Mouse (Mus musculus) kidney, adult 2 months (tissue): ENCODE data around the gene Klk10. TPM values are rescaled to one million over a fixed set of nuclear protein-coding genes. Genes with fewer than 3 reads are reported as not detected.

Experiments
- DNase-seq: peaks from one replicate; pipeline ENCODE4 v3.0.0; 2021
- H3K27ac ChIP-seq: fragments of 200-500 bp; 2 replicates; pipeline ENCODE4 v1.5.1; 2012; ENCODE audit warnings: low read depth, low read length, control low read depth, inconsistent platforms; ENCODE audit not compliant: insufficient read depth
- H3K27me3 ChIP-seq: fragments of 200-500 bp; replicated peaks from 2 replicates; pipeline ENCODE4 v1.6.1; 2012; ENCODE audit warnings: mild to moderate bottlenecking, moderate library complexity, low read length, inconsistent platforms; ENCODE audit not compliant: control insufficient read depth, insufficient read depth
- H3K36me3 ChIP-seq: fragments of 200-500 bp; 2 replicates; pipeline ENCODE4 v1.6.1; 2012; ENCODE audit warnings: mild to moderate bottlenecking, moderate library complexity, low read length, inconsistent platforms; ENCODE audit not compliant: control insufficient read depth, insufficient read depth
- H3K4me1 ChIP-seq: fragments of 200-500 bp; 2 replicates; pipeline ENCODE4 v1.6.1; 2011; ENCODE audit warnings: low read length; ENCODE audit not compliant: control insufficient read depth, insufficient read depth
- H3K4me3 ChIP-seq: fragments of 200-500 bp; 2 replicates; pipeline ENCODE4 v1.5.1; 2011; ENCODE audit warnings: mild to moderate bottlenecking, low read depth, low read length, control low read depth; ENCODE audit not compliant: insufficient read depth
- CTCF ChIP-seq: fragments of 200-500 bp; conservative IDR thresholded peaks from 2 replicates; pipeline ENCODE4 v1.5.1; 2011; ENCODE audit warnings: low read depth, mild to moderate bottlenecking, control low read depth, low read length, moderate library complexity, mixed read lengths; ENCODE audit not compliant: insufficient read depth, insufficient read length
- POLR2A ChIP-seq: fragments of 200-500 bp; IDR thresholded peaks from one replicate; pipeline ENCODE4 v1.6.1; 2011; ENCODE audit warnings: low read depth, low read length, control low read depth
- WGBS: fragments of 180-500 bp; shearing (Covaris S2); methylation state at CpG from one replicate; pipeline ENCODE4 v1.1.7; 2018; 5-methylcytosine and 5-hydroxymethylcytosine counted together
- polyA plus RNA-seq: library from polyadenylated mRNA; depleted of rRNA; stranded (reverse); fragments of >200 nt; gene quantifications from 2 replicates; pipeline ENCODE4 v1.2.3, GENCODE M21; 2012

The Klk10 gene
- polyA plus RNA-seq, 1 experiment, result 0.52 TPM

- no peak overlapping the region for H3K27ac ChIP-seq
- peak overlapping the region; percentile 45 for H3K4me3 ChIP-seq
- no peak for DNase-seq
- no peaks in the 10 kb centered on the region for H3K36me3 ChIP-seq
- H3K4me1 ChIP-seq, result no peaks in the 10 kb centered on the region
- H3K27me3 ChIP-seq, result no peaks in the 10 kb centered on the region; the same call in 1 of the 2 replicates
- WGBS, result 4% methylated on average over 8 of the region's 8 CpGs
- TF ChIP-seq CTCF (no peak), POLR2A (no peak)
These were observed 15.5 kb downstream of the Klk10 start for GRCm38 (mm10) chr7:43796355-43796754.

DNA sequence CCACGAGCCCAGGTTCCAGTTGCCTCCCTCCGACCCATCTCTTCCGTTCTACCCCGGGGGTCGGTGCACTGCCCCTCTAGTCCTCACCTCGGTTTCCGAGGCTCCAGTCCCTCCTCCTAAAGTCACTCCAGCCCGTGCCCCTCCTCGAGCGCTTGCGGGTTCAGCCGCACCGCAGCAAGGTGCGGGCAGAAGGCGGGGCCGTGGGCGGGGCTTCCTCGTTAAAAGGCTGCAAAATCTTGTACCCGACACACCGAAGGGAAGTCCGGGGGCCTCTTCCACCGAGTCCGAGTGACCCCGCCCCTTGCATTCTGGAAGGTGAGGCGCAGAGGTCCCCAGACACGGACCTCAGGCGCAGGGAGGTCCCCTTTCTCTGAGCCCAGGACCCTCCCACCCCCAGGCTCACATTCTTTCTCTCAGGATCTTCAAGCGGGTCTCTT is 16.5 kb downstream of the Klk10 start, which contains the start of gene Klk8:
Klk8 (plus strand) TSS at position 245 of the 437 bp plus-strand sequence.
- no peak for TF ChIP-seq POLR2A
- no peak for TF ChIP-seq CTCF
- no peaks in the 10 kb centered on the region for H3K36me3 ChIP-seq
- peak; percentile 11 for DNase-seq
- under 1% methylated on average over 28 of the region's 28 CpGs for whole genome bisulfite sequencing
- H3K4me1 ChIP-seq, result no peaks in the 10 kb centered on the region
- no peak within 1 kb of the TSS for H3K27ac ChIP-seq
- peak within 1 kb of the TSS; percentile 45 for H3K4me3 ChIP-seq
- H3K27me3 ChIP-seq, result no peaks in the 10 kb centered on the region; the same call in 1 of the 2 replicates

- peak; percentile 11 for DNase-seq
- H3K27me3 ChIP-seq, result no peaks in the 10 kb centered on the region; the same call in 1 of the 2 replicates
- no peak overlapping the region for H3K27ac ChIP-seq
- H3K36me3 ChIP-seq, result no peaks in the 10 kb centered on the region
- peak overlapping the region; percentile 45 for H3K4me3 ChIP-seq
- TF ChIP-seq POLR2A (no peak), CTCF (no peak)
- H3K4me1 ChIP-seq, result no peaks in the 10 kb centered on the region
- 42% methylated on average over 13 of the region's 13 CpGs for WGBS
These were observed 17.1 kb downstream of the Klk10 start for GRCm38 (mm10) chr7:43797844-43798462.

- Histone ChIP-seq H3K4me3 (no peak overlapping the region), H3K27ac (no peak overlapping the region), H3K36me3 (no peaks in the 10 kb centered on the region), H3K27me3 (no peaks in the 10 kb centered on the region), H3K4me1 (no peaks in the 10 kb centered on the region)
- WGBS, result 70% methylated on average over 7 of the region's 7 CpGs
- no peak for TF ChIP-seq CTCF
- TF ChIP-seq POLR2A, result no peak
- no peak for DNase-seq
These were observed 19.0 kb downstream of the Klk10 start for GRCm38 (mm10) chr7:43799876-43800275.

DNA sequence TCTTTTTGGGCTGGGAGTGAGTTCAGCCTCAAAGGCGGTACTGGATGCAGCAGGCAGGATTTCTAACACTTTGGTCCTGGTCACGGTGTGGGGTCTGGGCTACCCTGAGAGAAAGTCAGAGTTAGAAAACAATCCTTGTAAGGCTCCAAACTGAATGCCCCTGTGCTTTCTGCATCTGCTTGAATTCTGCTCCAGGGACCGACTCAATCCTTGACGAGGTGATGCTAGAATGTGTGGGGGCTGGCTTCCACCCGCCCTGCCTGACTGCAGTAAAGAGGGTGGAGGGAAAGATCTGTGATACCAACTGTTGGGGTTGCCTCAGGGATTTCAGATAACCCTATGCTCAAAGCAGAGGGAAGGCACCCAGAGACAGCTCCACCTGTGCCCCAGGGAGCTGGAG is 30.2 kb downstream of the Klk10 start, which contains the start of gene Klk7:
Klk7 (plus strand) TSS at position 301 of the 400 bp plus-strand sequence.
- Histone ChIP-seq H3K4me1 (no peaks in the 10 kb centered on the region), H3K27me3 (no peaks in the 10 kb centered on the region), H3K27ac (no peak within 1 kb of the TSS), H3K4me3 (no peak within 1 kb of the TSS), H3K36me3 (no peaks in the 10 kb centered on the region)
- no peak for TF ChIP-seq POLR2A
- TF ChIP-seq CTCF, result no peak
- DNase-seq, result no peak
- WGBS, result 50% methylated on average over 5 of the region's 5 CpGs

- no peak for DNase-seq
- Histone ChIP-seq H3K4me3 (no peak overlapping the region), H3K27ac (no peak overlapping the region), H3K27me3 (no peaks in the 10 kb centered on the region), H3K36me3 (no peaks in the 10 kb centered on the region), H3K4me1 (no peaks in the 10 kb centered on the region)
- TF ChIP-seq POLR2A (no peak), CTCF (no peak)
- WGBS, result 87% methylated on average over 7 of the region's 7 CpGs
These were observed 34.4 kb downstream of the Klk10 start for GRCm38 (mm10) chr7:43815211-43815610.

GRCm38 (mm10) chr7:43816746-43817145 is 35.9 kb downstream of the Klk10 start:
- no peaks in the 10 kb centered on the region for H3K27me3 ChIP-seq
- H3K27ac ChIP-seq, result no peak overlapping the region
- no peaks in the 10 kb centered on the region for H3K4me1 ChIP-seq
- no peak overlapping the region for H3K4me3 ChIP-seq
- DNase-seq, result no peak
- no peaks in the 10 kb centered on the region for H3K36me3 ChIP-seq
- no peak for TF ChIP-seq POLR2A
- TF ChIP-seq CTCF, result no peak
